Mouse (Mus musculus) neural tube, embryonic 13.5 days (tissue): ENCODE data around the gene Scn4a. TPM values are rescaled to one million over a fixed set of nuclear protein-coding genes. Genes with fewer than 3 reads are reported as not detected.
A peak's percentile ranks its signal among the peaks of the same experiment; 100 is the strongest.
"Not testable (repeated sequence)": the region's sequence is repeated elsewhere in the genome, so short reads cannot be mapped to it uniquely, and the experiment has no call there.

ENCODE experiments used
- ATAC-seq: fragments of 200-750 bp; cut with Nextera tagmentation; 2 replicates; pipeline ENCODE4 v1.8.0; 2017; ENCODE audit warnings: low read depth, mild to moderate bottlenecking, moderate TSS enrichment, moderate library complexity
- H3K27ac ChIP-seq: fragments of 300-500 bp; sonication (generic); replicated peaks from 2 replicates; pipeline ENCODE4 v1.5.1; 2015; ENCODE audit warnings: moderate library complexity, mild to moderate bottlenecking, inconsistent platforms
- H3K27me3 ChIP-seq: fragments of 300-500 bp; sonication (generic); 2 replicates; pipeline ENCODE4 v1.6.1; 2015; ENCODE audit warnings: mild to moderate bottlenecking, inconsistent platforms
- H3K36me3 ChIP-seq: fragments of 300-500 bp; sonication (generic); 2 replicates; pipeline ENCODE4 v1.6.1; 2015; ENCODE audit warnings: mild to moderate bottlenecking, inconsistent platforms
- H3K4me1 ChIP-seq: fragments of 300-500 bp; sonication (generic); replicated peaks from 2 replicates; pipeline ENCODE4 v1.6.1; 2015; ENCODE audit warnings: inconsistent platforms
- H3K4me2 ChIP-seq: fragments of 300-500 bp; sonication (generic); 2 replicates; pipeline ENCODE4 v1.6.1; 2015; ENCODE audit warnings: inconsistent platforms, mild to moderate bottlenecking, moderate library complexity
- H3K4me3 ChIP-seq: fragments of 300-500 bp; sonication (generic); 2 replicates; pipeline ENCODE4 v1.5.1; 2015; ENCODE audit warnings: mild to moderate bottlenecking, inconsistent platforms
- H3K9ac ChIP-seq: fragments of 300-500 bp; sonication (generic); 2 replicates; pipeline ENCODE4 v1.6.1; 2015; ENCODE audit warnings: moderate library complexity, mild to moderate bottlenecking, inconsistent platforms
- H3K9me3 ChIP-seq: fragments of 300-500 bp; sonication (generic); 2 replicates; pipeline ENCODE4 v1.6.1; 2016; ENCODE audit warnings: inconsistent platforms
- WGBS: fragments of 180-500 bp; shearing (Covaris S2); methylation state at CpG from one replicate; pipeline ENCODE4 v1.1.7; 2015; 5-methylcytosine and 5-hydroxymethylcytosine counted together
- polyA plus RNA-seq: library from polyadenylated mRNA; unstranded; fragments of >200 nt; fragmentation: Nextera tagmentation; extraction: Ambion mirVana; gene quantifications from 2 replicates; pipeline ENCODE4 v1.2.1, GENCODE M21; 2015

Gene Scn4a
- 0.10 TPM in 1 of 2 replicates, not detected in the other for polyA plus RNA-seq

GRCm38 (mm10) chr11:106353188-106353587 lies at the start of gene Scn4a:
Gene Scn4a (minus strand): TSS chr11:106353288.
- Histone ChIP-seq H3K27ac (no peak within 1 kb of the TSS), H3K4me2 (no peak within 1 kb of the TSS), H3K9ac (no peak within 1 kb of the TSS), H3K4me3 (no peak within 1 kb of the TSS), H3K9me3 (no peaks in the 10 kb centered on the region), H3K4me1 (no peaks in the 10 kb centered on the region), H3K36me3 (no peaks in the 10 kb centered on the region), H3K27me3 (no peaks in the 10 kb centered on the region)
- 91% methylated on average over 12 of the region's 12 CpGs for WGBS
- no peak for ATAC-seq

GRCm38 (mm10) chr11:106398481-106398880 lies 45.4 kb upstream of the Scn4a start:
- Histone ChIP-seq H3K4me1 (no peaks in the 10 kb centered on the region), H3K27ac (no peak overlapping the region), H3K36me3 (peaks cover 65% of the 10 kb centered on the region), H3K9ac (no peak overlapping the region), H3K4me2 (no peak overlapping the region), H3K9me3 (no peaks in the 10 kb centered on the region), H3K4me3 (no peak overlapping the region), H3K27me3 (no peaks in the 10 kb centered on the region)
- WGBS, result 92% methylated on average over 8 of the region's 8 CpGs
- ATAC-seq, result no peak

GRCm38 (mm10) chr11:106397656-106398055 lies 44.6 kb upstream of the Scn4a start:
- ATAC-seq, result no peak

GRCm38 (mm10) chr11:106394055-106394454 lies 41.0 kb upstream of the Scn4a start:
- peaks cover 28% of the 10 kb centered on the region for H3K36me3 ChIP-seq
- not testable (repeated sequence) for ATAC-seq, H3K4me2 ChIP-seq, H3K27ac ChIP-seq, H3K9me3 ChIP-seq, H3K4me3 ChIP-seq, H3K27me3 ChIP-seq, H3K9ac ChIP-seq, H3K4me1 ChIP-seq
- WGBS, result 87% methylated on average over 2 of the region's 2 CpGs

More at GRCm38 (mm10) chr11:106397656-106398055, 44.6 kb upstream of the Scn4a start:
- Histone ChIP-seq H3K4me3 (no peak overlapping the region), H3K4me2 (no peak overlapping the region), H3K4me1 (no peaks in the 10 kb centered on the region), H3K27ac (no peak overlapping the region), H3K9me3 (no peaks in the 10 kb centered on the region), H3K27me3 (no peaks in the 10 kb centered on the region), H3K36me3 (peaks cover 57% of the 10 kb centered on the region), H3K9ac (no peak overlapping the region)
- 91% methylated on average over 3 of the region's 3 CpGs for WGBS

- no peak overlapping the region for H3K9ac ChIP-seq
- H3K9me3 ChIP-seq, result no peaks in the 10 kb centered on the region
- H3K27ac ChIP-seq, result no peak overlapping the region
- no peaks in the 10 kb centered on the region for H3K27me3 ChIP-seq
- H3K4me1 ChIP-seq, result no peaks in the 10 kb centered on the region
- H3K4me3 ChIP-seq, result no peak overlapping the region
- WGBS, result 70% methylated on average over 4 of the region's 4 CpGs
- ATAC-seq, result no peak
- no peak overlapping the region for H3K4me2 ChIP-seq
- H3K36me3 ChIP-seq, result peaks cover 21% of the 10 kb centered on the region
These were observed 40.2 kb upstream of the Scn4a start for GRCm38 (mm10) chr11:106393331-106393616.

- Histone ChIP-seq H3K36me3 (peaks cover 16% of the 10 kb centered on the region), H3K9ac (no peak overlapping the region), H3K27me3 (no peaks in the 10 kb centered on the region), H3K27ac (no peak overlapping the region), H3K9me3 (no peaks in the 10 kb centered on the region), H3K4me2 (no peak overlapping the region), H3K4me3 (no peak overlapping the region), H3K4me1 (no peaks in the 10 kb centered on the region)
- 67% methylated on average over 7 of the region's 7 CpGs for WGBS
- ATAC-seq, result no peak
These were observed 39.7 kb upstream of the Scn4a start for GRCm38 (mm10) chr11:106392597-106393330.

- Histone ChIP-seq H3K9ac (no peak overlapping the region), H3K4me1 (no peaks in the 10 kb centered on the region), H3K27ac (no peak overlapping the region), H3K36me3 (peaks cover 11% of the 10 kb centered on the region; the same call in 1 of the 2 replicates), H3K4me2 (no peak overlapping the region), H3K27me3 (no peaks in the 10 kb centered on the region), H3K4me3 (no peak overlapping the region), H3K9me3 (no peaks in the 10 kb centered on the region)
- WGBS, result 34% methylated on average over 6 of the region's 6 CpGs
- ATAC-seq, result peak; percentile 67; the same call in 1 of the 2 replicates
These were observed 38.6 kb upstream of the Scn4a start for GRCm38 (mm10) chr11:106391546-106392188.

GRCm38 (mm10) chr11:106390757-106391156 lies 37.7 kb upstream of the Scn4a start:
- Histone ChIP-seq H3K4me3 (no peak overlapping the region), H3K4me2 (no peak overlapping the region), H3K9ac (no peak overlapping the region), H3K9me3 (no peaks in the 10 kb centered on the region), H3K4me1 (no peaks in the 10 kb centered on the region), H3K27me3 (no peaks in the 10 kb centered on the region), H3K36me3 (peaks cover 8% of the 10 kb centered on the region; the same call in 1 of the 2 replicates), H3K27ac (no peak overlapping the region)
- ATAC-seq, result no peak
- WGBS, result 72% methylated on average over 3 of the region's 3 CpGs

- Histone ChIP-seq H3K27me3 (no peaks in the 10 kb centered on the region), H3K27ac (no peak overlapping the region), H3K4me1 (no peaks in the 10 kb centered on the region), H3K9ac (no peak overlapping the region), H3K9me3 (no peaks in the 10 kb centered on the region), H3K36me3 (0 out of 2 replicates have a peak, but pooled peaks cover 5% of the 10 kb centered on the region), H3K4me2 (no peak overlapping the region), H3K4me3 (no peak overlapping the region)
- WGBS, result 51% methylated on average over 3 of the region's 3 CpGs
- no peak for ATAC-seq
These were observed 36.5 kb upstream of the Scn4a start for GRCm38 (mm10) chr11:106389611-106390010.

GRCm38 (mm10) chr11:106387791-106388216 lies 34.7 kb upstream of the Scn4a start, which contains the start of gene Icam2:
Gene Icam2 (minus strand): TSS chr11:106388075.
- H3K4me1 ChIP-seq, result no peaks in the 10 kb centered on the region
- H3K9me3 ChIP-seq, result no peaks in the 10 kb centered on the region
- H3K27me3 ChIP-seq, result no peaks in the 10 kb centered on the region
- H3K27ac ChIP-seq, result no peak within 1 kb of the TSS
- no peaks in the 10 kb centered on the region for H3K36me3 ChIP-seq
- no peak within 1 kb of the TSS for H3K9ac ChIP-seq
- WGBS, result 82% methylated on average over 6 of the region's 6 CpGs
- no peak within 1 kb of the TSS for H3K4me3 ChIP-seq
- no peak for ATAC-seq
- H3K4me2 ChIP-seq, result no peak within 1 kb of the TSS

GRCm38 (mm10) chr11:106387020-106387419 lies 33.9 kb upstream of the Scn4a start:
- Histone ChIP-seq H3K36me3 (no peaks in the 10 kb centered on the region), H3K27me3 (no peaks in the 10 kb centered on the region), H3K27ac (no peak overlapping the region), H3K9me3 (no peaks in the 10 kb centered on the region), H3K4me3 (no peak overlapping the region), H3K9ac (no peak overlapping the region), H3K4me2 (no peak overlapping the region), H3K4me1 (no peaks in the 10 kb centered on the region)
- WGBS, result 84% methylated on average over 6 of the region's 6 CpGs
- ATAC-seq, result no peak

- Histone ChIP-seq H3K4me3 (no peak overlapping the region), H3K27ac (no peak overlapping the region), H3K4me2 (no peak overlapping the region), H3K9ac (no peak overlapping the region), H3K4me1 (no peaks in the 10 kb centered on the region), H3K27me3 (no peaks in the 10 kb centered on the region), H3K9me3 (no peaks in the 10 kb centered on the region), H3K36me3 (no peaks in the 10 kb centered on the region)
- ATAC-seq, result no peak
- 89% methylated on average over 3 of the region's 3 CpGs for WGBS
These were observed 33.3 kb upstream of the Scn4a start for GRCm38 (mm10) chr11:106386409-106386808.
